Mouse (Mus musculus) kidney, postnatal 36 days (tissue): ENCODE measurements around the gene Pus7.
A peak's percentile ranks its signal among the peaks of the same experiment; 100 is the strongest.
"Not testable (repeated sequence)": the region's sequence is repeated elsewhere in the genome, so short reads cannot be mapped to it uniquely, and the experiment has no call there.

ENCODE experiments used
- DNase-seq, 2 experiments: peaks; one replicate each; pipeline ENCODE4 v3.0.0; 2021 to 2022; ENCODE audit warnings: mixed read lengths in 2 of 2

Pus7 gene

GRCm38 (mm10) chr5:23749882-23750281 is 33.6 kb downstream of the Pus7 start:
- no peak for DNase-seq

GRCm38 (mm10) chr5:23743261-23743660 is 40.2 kb downstream of the Pus7 start:
- DNase-seq: no peak

GRCm38 (mm10) chr5:23737111-23737510 is 46.4 kb downstream of the Pus7 start:
- DNase-seq: no peak

- peak; percentile 5 to 39 for DNase-seq
Observed at GRCm38 (mm10) chr5:23736366-23736765, 47.1 kb downstream of the Pus7 start.

GRCm38 (mm10) chr5:23721956-23722355 is 61.6 kb downstream of the Pus7 start:
- no peak for DNase-seq

- DNase-seq: no peak
Observed at GRCm38 (mm10) chr5:23718881-23719328, 64.6 kb downstream of the Pus7 start.

GRCm38 (mm10) chr5:23718182-23718534 is 65.4 kb downstream of the Pus7 start:
- DNase-seq: no peak

GRCm38 (mm10) chr5:23717469-23718181 is 65.9 kb downstream of the Pus7 start:
- no peak for DNase-seq

- no peak for DNase-seq
Observed at GRCm38 (mm10) chr5:23713401-23714335, 69.8 kb downstream of the Pus7 start.

GRCm38 (mm10) chr5:23712130-23713001 is 71.1 kb downstream of the Pus7 start:
- peak; percentile 74 to 88 for DNase-seq

- DNase-seq: peak; percentile 33
Observed at GRCm38 (mm10) chr5:23711671-23712129, 71.8 kb downstream of the Pus7 start.

- no peak for DNase-seq
Observed at GRCm38 (mm10) chr5:23711244-23711643, 72.3 kb downstream of the Pus7 start.

- DNase-seq: no peak
Observed at GRCm38 (mm10) chr5:23709661-23710060, 73.8 kb downstream of the Pus7 start.

GRCm38 (mm10) chr5:23706601-23707597 is 76.6 kb downstream of the Pus7 start:
- DNase-seq: not testable (repeated sequence)

GRCm38 (mm10) chr5:23697457-23697856 is 86.1 kb downstream of the Pus7 start:
- no peak for DNase-seq
